Mouse (Mus musculus): Measurements from ENCODE around the gene Cbx8. TPM values are rescaled to one million over a fixed set of nuclear protein-coding genes. Genes with fewer than 3 reads are reported as not detected.

The Cbx8 gene
- polyA plus RNA-seq, 1 experiment from 2014 or later: 2.8 TPM

DNA sequence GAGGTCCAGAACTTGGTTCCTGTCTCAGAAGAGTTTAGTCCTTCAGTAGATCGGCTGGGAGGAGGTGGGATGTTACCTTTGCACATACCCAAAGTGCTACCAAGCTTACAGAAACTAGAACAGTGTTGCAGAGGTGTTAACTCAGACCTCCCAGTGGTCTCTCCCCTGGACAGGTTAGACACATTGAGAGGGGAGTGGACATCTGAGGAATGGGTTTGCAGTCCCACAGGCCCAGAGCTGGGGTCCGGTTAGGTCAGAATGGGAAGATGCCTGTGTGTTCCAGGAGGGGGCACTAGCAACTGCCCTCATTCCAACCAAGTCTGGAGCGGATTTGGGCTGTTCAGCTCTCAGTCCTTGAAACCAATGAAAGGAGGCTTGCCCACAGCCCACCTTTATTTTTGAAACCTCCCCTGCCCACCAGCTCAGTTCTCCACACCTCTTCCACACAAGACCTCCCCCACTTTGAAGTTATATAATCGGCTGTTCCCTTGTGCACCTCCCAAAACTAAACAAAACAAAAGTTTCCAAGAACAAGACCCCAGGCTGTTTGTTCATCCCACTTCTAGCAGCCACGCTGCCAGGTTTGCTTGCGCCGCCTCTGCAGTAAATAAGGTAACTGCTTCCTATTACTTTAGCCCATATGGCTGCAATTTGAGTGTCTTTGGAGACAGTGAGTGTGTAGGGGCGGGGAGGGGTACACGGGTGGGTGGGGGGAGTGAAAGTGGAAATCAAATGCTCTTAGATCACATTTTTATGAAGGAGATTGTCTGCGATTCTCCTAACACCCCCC, 3.2 kb upstream of the Cbx8 start:
- Histone ChIP-seq H3K4me2 (peak overlapping the region; percentile 21; the same call in 1 of the 2 replicates), H3K9ac (no peak overlapping the region), H3K4me3 (replicated peaks) (no peak overlapping the region), H3K27ac (no peak overlapping the region), H3K27me3 (peaks cover 100% of the 10 kb centered on the region), H3K4me1 (replicated peaks) (peaks cover 52% of the 10 kb centered on the region), H3K36me3 (peaks cover 1% of the 10 kb centered on the region), H3K9me3 (replicated peaks) (no peaks in the 10 kb centered on the region)
- WGBS (ENCODE audit: insufficient replicate concordance): 4% methylated on average over 10 of the region's 10 CpGs
- no peak for DNase-seq
- ATAC-seq (ENCODE audit: low read depth): no peak

DNA sequence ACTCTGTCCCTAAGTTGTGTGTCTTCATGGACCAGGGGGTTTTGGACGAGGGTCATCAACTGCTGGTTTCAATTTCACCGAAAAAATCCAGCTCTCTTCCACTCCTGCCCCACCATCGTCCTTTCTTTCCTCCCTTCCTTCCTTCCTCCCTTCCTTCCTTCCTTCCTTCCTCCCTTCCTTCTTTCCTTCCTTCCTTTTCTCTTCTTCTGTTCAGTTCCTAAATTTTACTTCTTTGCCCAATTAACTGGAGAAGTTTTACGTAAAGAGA, 2.4 kb upstream of the Cbx8 start:
- Histone ChIP-seq H3K9ac (no peak overlapping the region), H3K4me2 (no peak overlapping the region), H3K4me1 (replicated peaks) (peaks cover 54% of the 10 kb centered on the region), H3K27me3 (peaks cover 100% of the 10 kb centered on the region), H3K36me3 (peaks cover 6% of the 10 kb centered on the region), H3K4me3 (replicated peaks) (no peak overlapping the region), H3K27ac (no peak overlapping the region), H3K9me3 (replicated peaks) (no peaks in the 10 kb centered on the region)
- no peak for DNase-seq
- no peak for ATAC-seq (ENCODE audit: low read depth)
- under 1% methylated on average over 4 of the region's 4 CpGs for WGBS (ENCODE audit: insufficient replicate concordance)

DNA sequence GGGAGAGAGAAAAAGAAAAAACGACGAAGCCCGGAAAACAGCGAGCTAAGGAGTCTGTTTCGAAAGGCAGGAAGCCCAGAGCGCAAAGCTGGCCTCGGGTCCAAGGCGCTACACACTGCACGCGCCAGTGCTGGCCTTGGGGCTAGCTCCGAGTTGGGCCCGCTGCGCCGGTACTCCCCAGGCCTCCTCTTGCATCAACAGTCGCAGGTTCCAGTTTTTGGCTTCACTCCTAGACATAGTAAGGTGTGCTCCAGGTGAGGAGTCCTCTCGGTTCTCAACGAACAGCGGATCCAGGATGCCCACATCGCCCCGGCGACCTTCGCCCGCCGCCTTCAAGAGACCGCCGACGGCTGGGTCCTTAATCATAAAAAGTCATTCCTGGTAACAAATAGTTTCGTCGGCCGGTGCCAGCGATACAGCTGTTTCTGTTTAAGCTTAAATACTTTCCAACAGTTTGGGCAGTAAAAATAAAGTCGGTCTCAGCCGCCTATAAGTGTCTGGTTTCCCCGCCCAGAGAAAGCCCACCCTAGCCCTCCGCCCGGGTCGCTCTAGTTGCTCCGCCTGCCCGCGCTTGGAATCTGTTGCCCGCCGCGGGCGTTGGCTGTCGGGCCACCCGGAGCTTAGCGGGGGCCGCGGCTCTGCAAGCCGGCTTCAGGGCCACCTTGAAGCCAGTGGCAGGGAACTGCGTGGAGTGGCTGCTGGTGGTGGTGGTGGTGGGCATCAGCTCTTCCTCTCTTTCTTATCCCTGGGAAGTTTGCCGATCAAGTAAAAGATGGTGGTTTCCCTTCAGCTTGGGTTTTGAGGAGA, 1.9 kb upstream of the Cbx8 start:
- 2% methylated on average over 52 of the region's 52 CpGs for WGBS (ENCODE audit: insufficient replicate concordance)
- Histone ChIP-seq H3K4me3 (replicated peaks) (peak overlapping the region; percentile 2; the same call in 1 of the 2 replicates), H3K9me3 (replicated peaks) (no peaks in the 10 kb centered on the region), H3K4me2 (no peak overlapping the region; the same call in 1 of the 2 replicates), H3K4me1 (replicated peaks) (peaks cover 55% of the 10 kb centered on the region), H3K27ac (no peak overlapping the region), H3K36me3 (peaks cover 6% of the 10 kb centered on the region), H3K27me3 (peaks cover 100% of the 10 kb centered on the region), H3K9ac (no peak overlapping the region)
- no peak for DNase-seq
- no peak for ATAC-seq (ENCODE audit: low read depth)

DNA sequence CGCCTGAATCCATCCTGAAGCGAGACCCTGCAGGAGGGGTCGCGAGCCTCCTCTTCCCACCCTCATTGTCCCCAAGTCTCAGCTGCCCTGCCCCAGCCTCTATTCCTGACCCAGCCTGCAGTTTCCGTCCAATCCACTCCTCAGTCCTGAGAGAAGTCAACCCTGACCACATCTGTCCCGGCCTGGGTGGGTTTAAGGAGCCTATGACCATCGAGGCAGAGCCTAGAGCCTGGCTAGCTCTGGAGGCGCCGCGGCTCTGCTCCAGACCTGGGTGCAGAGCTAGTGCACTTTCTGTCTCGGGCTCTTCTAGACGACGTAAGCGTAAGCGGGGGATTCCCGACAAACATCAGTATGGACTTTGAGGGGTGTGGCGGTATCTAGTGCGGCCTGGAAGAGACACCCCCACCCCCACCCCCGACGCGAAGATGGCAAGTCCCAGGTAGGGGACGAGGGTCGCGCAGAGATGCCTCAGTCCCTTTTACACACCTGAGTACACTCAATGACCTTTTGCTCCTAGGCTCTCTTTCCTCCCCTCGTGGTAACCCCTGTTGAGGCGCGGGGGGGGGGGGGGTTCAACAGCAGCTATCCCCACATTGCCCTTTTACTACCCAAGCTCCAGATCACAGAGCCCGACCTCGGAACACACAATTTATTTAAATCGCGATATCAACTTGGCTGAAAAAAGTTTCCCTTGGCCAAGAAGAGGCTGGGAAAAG, 1.1 kb upstream of the Cbx8 start:
- Histone ChIP-seq H3K27ac (no peak overlapping the region), H3K9me3 (replicated peaks) (no peaks in the 10 kb centered on the region), H3K27me3 (peaks cover 100% of the 10 kb centered on the region), H3K4me2 (peak overlapping the region; percentile 89), H3K4me1 (replicated peaks) (peaks cover 59% of the 10 kb centered on the region), H3K4me3 (replicated peaks) (peak overlapping the region; percentile 67), H3K36me3 (peaks cover 6% of the 10 kb centered on the region), H3K9ac (peak overlapping the region; percentile 61)
- DNase-seq (no peak), ATAC-seq (ENCODE audit: low read depth) (no peak)
- WGBS (ENCODE audit: insufficient replicate concordance): 2% methylated on average over 30 of the region's 31 CpGs

DNA sequence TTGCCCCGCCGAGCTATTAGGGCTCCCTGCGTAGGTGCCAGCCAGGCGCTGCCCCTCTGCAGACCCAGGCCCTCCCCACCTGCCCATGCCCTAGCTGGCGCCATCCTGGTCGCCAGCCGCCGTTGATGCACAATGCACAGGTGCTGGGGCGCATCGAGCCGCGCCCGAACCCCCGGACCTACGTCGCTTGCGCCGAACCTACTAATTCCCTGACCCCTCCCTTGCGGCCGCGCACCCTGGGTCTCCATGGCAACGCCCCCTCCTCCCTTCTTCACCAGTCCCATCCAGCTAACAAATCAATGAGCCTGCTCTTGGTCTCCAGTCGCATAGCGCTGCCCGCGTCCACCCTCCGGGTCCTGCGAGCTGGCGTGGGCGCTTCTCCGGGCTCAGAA, 552 bp upstream of the Cbx8 start:
- H3K36me3 ChIP-seq: peaks cover 6% of the 10 kb centered on the region
- H3K9ac ChIP-seq: peak overlapping the region; percentile 61
- H3K4me1 ChIP-seq (replicated peaks): peaks cover 55% of the 10 kb centered on the region
- under 1% methylated on average over 31 of the region's 31 CpGs for WGBS (ENCODE audit: insufficient replicate concordance)
- H3K4me2 ChIP-seq: peak overlapping the region; percentile 89
- H3K4me3 ChIP-seq (replicated peaks): peak overlapping the region; percentile 67
- DNase-seq (no peak), ATAC-seq (ENCODE audit: low read depth) (peak; percentile 52; the same call in 1 of the 2 replicates)
- no peak overlapping the region for H3K27ac ChIP-seq
- peaks cover 100% of the 10 kb centered on the region for H3K27me3 ChIP-seq
- H3K9me3 ChIP-seq (replicated peaks): no peaks in the 10 kb centered on the region

DNA sequence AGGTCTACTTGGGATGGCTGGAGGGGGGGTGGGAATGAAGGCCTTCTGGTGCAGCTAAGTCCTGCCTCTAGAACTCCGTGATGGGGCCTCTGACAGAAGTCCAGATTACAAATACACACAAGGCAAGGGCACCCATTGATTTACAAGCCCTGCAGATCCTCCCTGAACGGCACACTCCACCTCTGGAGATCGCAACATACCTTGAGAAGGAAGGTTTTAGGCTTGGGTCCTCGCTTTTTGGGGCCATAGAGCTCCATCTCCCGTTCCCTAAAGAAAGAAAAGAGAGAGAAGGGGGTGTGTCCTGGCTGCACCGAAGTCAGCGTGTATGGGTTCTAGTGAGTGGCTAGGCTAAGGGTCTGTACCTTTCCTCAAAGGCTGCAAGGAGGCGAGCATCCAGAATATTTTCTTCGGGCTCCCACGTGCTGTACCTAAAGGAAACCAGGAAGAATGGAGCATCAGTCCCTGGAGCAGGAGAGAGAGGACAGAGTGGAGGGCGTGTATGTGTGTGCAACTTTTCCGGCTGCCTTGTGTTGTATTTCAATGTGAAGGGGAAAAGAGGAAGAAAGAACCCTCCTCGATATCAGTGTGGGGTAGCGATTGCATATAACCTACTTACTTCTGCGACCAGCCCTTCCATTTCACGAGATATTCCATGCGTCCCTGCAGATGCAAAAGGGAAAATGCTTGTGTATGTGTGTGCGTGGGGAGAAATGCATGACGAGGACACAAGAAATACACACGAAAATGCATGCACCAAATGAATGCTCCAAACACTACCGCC, 847 bp downstream of the Cbx8 start:
- Histone ChIP-seq H3K36me3 (peaks cover 6% of the 10 kb centered on the region), H3K9me3 (replicated peaks) (no peaks in the 10 kb centered on the region), H3K4me3 (replicated peaks) (peak overlapping the region; percentile 67), H3K27me3 (peaks cover 100% of the 10 kb centered on the region), H3K27ac (0 out of 2 replicates have a peak overlapping the region, but pooled peaks have one; percentile 18), H3K9ac (peak overlapping the region; percentile 76), H3K4me2 (peak overlapping the region; percentile 89), H3K4me1 (replicated peaks) (peaks cover 49% of the 10 kb centered on the region)
- WGBS (ENCODE audit: insufficient replicate concordance): 9% methylated on average over 21 of the region's 21 CpGs
- no peak for DNase-seq
- ATAC-seq (ENCODE audit: low read depth): no peak

DNA sequence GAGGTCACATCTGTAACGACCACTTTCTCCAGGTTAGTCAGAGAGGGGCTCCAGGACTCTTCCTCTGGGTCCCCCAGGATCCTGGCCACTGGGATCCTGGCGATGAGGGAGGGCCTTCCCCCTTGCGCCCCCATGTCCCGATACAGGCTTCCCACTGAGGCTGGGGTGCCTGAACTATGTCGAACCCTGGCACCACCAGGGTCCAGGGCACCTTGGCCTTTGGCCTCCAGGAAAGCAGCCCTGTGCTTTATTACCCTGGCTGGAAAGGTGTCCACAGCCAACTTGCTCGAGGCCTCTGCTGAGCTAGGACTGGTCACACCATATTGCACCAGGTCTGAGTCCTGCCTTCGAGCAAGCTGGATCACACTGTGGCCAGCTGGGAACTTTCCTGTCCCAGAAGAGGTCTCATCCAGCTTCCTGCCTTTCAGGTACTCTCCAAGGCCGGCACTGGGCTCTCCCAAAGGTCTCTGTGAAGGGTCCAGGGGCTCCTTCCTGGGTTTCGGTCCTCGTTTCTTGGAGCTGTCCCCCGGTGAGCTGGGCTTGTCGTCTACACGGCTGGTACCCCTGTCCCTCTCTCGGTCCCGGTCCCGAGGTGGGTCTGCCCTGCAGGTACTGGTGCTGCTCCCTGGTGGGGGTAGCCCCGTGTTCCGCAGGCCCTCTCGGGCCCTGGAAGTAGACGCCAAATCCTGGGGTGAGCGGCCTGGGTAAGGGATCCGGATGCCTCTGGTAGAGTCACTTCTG, 1.9 kb downstream of the Cbx8 start:
- no peak for DNase-seq
- Histone ChIP-seq H3K27ac (no peak overlapping the region), H3K4me2 (no peak overlapping the region), H3K4me1 (replicated peaks) (peaks cover 46% of the 10 kb centered on the region), H3K9me3 (replicated peaks) (no peaks in the 10 kb centered on the region), H3K27me3 (peaks cover 100% of the 10 kb centered on the region), H3K9ac (no peak overlapping the region), H3K4me3 (replicated peaks) (no peak overlapping the region), H3K36me3 (peaks cover 6% of the 10 kb centered on the region)
- ATAC-seq (ENCODE audit: low read depth): no peak
- WGBS (ENCODE audit: insufficient replicate concordance): 70% methylated on average over 22 of the region's 22 CpGs

DNA sequence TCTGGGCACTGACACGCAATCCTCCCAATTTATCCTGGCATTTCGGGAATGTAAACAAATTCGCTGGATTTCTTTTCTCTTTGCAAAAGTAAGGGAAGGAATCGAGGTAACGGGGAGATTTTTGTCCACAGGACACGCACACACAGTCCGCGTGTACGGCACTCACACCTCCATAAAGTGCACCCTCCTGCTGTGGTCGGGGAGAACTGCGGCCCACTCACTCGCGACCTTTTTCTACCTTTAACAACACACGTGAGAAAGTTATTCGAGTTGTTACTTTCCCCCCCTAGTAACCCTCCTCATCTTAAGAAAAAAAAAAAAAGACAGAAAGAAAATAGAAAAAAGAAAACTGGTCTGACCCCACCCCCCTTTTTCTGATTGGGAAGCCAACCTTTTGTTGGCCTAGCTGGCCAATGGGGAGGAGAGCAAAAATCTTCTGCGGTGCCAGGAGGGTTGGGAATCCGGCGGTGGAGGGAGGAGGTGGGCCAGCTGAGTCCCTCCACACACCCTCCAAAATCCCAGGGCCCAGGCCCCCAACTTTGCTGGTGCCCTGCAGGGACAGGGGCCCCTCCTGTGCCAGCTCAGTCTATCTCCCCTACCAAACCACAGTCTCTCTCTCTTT, 2.9 kb downstream of the Cbx8 start:
- H3K9me3 ChIP-seq (replicated peaks): no peaks in the 10 kb centered on the region
- H3K4me3 ChIP-seq (replicated peaks): peak overlapping the region; percentile 49; the same call in 1 of the 2 replicates
- no peak for DNase-seq

DNA sequence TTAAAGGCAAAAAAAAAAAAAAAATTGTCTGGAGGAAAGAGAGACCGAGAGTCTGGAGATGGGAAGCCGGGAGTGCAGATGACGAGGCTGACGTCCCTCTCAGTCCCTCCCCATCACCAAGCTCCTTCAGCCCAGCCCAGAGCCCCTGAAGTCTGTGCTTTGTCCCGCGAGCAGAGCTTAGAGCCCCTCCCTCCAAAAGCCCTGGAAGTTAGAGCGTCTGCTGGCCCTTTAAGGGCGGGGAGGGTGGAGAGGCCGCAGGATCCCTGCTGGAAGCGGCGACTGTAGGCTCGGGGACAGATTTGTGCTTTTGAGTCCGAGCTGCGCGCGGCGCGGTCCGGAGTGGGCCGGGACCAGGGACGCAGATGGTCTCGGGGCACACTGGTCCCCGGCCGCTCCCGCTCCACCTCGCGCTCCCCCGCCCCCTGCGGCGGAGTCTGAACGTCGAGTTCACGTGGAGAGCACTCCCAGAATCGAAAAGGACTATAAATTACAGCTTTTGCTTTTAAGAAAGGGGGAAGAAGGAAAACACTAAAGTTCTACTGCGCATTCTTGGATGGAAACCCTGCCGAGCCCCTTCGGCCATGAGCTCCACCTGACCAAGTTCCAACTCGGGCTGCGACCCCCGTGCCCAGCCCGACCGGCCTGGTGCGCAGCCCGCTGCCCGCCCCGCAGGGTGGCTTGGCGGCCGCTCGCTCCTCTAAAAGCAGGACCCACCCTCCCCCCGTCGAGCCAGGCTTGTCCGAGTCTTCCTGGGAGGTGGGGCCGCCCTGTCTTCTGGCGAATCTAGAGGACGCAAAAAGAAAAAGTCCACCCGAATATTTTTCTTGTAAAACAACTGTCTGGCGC, 3.6 kb downstream of the Cbx8 start:
- 2% methylated on average over 57 of the region's 57 CpGs for WGBS (ENCODE audit: insufficient replicate concordance)
- no peak overlapping the region for H3K27ac ChIP-seq
- H3K36me3 ChIP-seq: peaks cover 6% of the 10 kb centered on the region
- peak overlapping the region; percentile 49 for H3K4me3 ChIP-seq (replicated peaks)
- ATAC-seq (ENCODE audit: low read depth) (no peak), DNase-seq (no peak)
- no peaks in the 10 kb centered on the region for H3K9me3 ChIP-seq (replicated peaks)
- peaks cover 42% of the 10 kb centered on the region for H3K4me1 ChIP-seq (replicated peaks)
- peaks cover 94% of the 10 kb centered on the region for H3K27me3 ChIP-seq
- H3K4me2 ChIP-seq: peak overlapping the region; percentile 63
- peak overlapping the region; percentile 33; the same call in 1 of the 2 replicates for H3K9ac ChIP-seq

More for the DNA sequence above, 2.9 kb downstream of the Cbx8 start:
- ATAC-seq (ENCODE audit: low read depth): no peak
- peaks cover 46% of the 10 kb centered on the region for H3K4me1 ChIP-seq (replicated peaks)
- no peak overlapping the region for H3K27ac ChIP-seq
- H3K36me3 ChIP-seq: peaks cover 6% of the 10 kb centered on the region
- H3K4me2 ChIP-seq: peak overlapping the region; percentile 63
- H3K27me3 ChIP-seq: peaks cover 100% of the 10 kb centered on the region
- H3K9ac ChIP-seq: no peak overlapping the region
- 19% methylated on average over 18 of the region's 18 CpGs for WGBS (ENCODE audit: insufficient replicate concordance)

Measured in liver, embryonic 13.5 days (tissue).